Mouse (Mus musculus): ENCODE measurements around the gene Pbld1. TPM values are rescaled to one million over a fixed set of nuclear protein-coding genes. Genes with fewer than 3 reads are reported as not detected.

Gene Pbld1
- polyA plus RNA-seq, 1 experiment from 2014 or later: 1.2 TPM

DNA sequence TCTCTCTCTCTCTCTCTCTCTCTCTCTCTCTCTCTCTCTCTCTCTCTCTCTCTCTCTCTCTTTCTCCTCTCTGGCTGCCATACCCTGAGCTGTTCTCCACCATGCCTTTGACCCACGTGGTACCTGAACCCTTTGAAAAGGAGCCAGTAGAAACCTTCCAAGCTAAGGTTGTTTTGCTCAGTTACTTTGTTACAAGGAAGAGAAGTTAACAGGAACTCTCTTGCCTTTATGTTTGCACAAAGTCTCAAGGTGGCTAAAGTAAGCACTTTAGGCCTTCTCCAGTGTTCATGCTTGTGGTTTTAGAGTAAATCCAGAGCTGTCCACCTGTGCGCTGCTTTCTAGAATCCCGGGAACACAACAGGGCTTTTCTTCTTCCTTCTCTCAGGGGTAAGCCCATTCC lies 27.7 kb upstream of the Pbld1 start:
- peak; percentile 49; the same call in 1 of the 2 replicates for ATAC-seq (ENCODE audit: low FRiP score, low TSS enrichment)
- no peak overlapping the region for H3K27ac ChIP-seq (replicated peaks)
- DNase-seq (ENCODE audit: low spot score): no peak
- no peak overlapping the region for H3K4me3 ChIP-seq (ENCODE audit: low read depth, low read length)
- H3K9ac ChIP-seq (ENCODE audit: low read length): no peak overlapping the region
- no peaks in the 10 kb centered on the region for H3K4me1 ChIP-seq (replicated peaks; ENCODE audit: control insufficient read depth, insufficient read depth)
- H3K36me3 ChIP-seq (ENCODE audit: control insufficient read depth, insufficient read depth, low read length): no peaks in the 10 kb centered on the region
- no peak overlapping the region for H3K4me2 ChIP-seq (replicated peaks; ENCODE audit: low read depth)
- TF ChIP-seq EP300 (optimal IDR thresholded peaks at IDR 0.05) (no peak), CTCF (IDR thresholded peaks at IDR 0.05; ENCODE audit: low read depth) (no peak)
- no peaks in the 10 kb centered on the region for H3K27me3 ChIP-seq (ENCODE audit: control insufficient read depth, insufficient read depth, low read length)
- no peaks in the 10 kb centered on the region for H3K9me3 ChIP-seq (ENCODE audit: control insufficient read depth, low read length)
- 54% methylated on average over 3 of the region's 3 CpGs for WGBS

DNA sequence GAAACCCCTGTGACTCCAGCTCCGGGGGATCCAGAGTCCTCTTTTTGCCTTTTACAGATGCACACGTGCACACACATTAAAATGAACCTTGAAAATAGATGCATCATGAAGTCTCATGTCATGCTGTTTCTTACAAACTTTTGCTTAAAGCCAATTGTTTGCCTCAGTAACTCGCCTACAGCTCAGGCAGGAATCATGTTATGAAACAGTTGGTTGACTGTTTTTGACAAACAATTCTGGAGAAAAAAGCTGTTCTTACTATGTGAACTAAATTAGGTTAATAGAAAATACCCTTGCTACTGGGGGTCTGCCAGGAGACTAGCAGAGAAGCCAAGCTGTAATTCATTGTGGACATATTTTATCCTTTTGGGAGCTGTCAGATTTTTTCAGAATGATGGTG lies 27.0 kb upstream of the Pbld1 start:
- TF ChIP-seq CTCF (IDR thresholded peaks at IDR 0.05; ENCODE audit: low read depth) (no peak), EP300 (optimal IDR thresholded peaks at IDR 0.05) (no peak)
- WGBS: 66% methylated on average over 3 of the region's 3 CpGs
- H3K27ac ChIP-seq (replicated peaks): no peak overlapping the region

DNA sequence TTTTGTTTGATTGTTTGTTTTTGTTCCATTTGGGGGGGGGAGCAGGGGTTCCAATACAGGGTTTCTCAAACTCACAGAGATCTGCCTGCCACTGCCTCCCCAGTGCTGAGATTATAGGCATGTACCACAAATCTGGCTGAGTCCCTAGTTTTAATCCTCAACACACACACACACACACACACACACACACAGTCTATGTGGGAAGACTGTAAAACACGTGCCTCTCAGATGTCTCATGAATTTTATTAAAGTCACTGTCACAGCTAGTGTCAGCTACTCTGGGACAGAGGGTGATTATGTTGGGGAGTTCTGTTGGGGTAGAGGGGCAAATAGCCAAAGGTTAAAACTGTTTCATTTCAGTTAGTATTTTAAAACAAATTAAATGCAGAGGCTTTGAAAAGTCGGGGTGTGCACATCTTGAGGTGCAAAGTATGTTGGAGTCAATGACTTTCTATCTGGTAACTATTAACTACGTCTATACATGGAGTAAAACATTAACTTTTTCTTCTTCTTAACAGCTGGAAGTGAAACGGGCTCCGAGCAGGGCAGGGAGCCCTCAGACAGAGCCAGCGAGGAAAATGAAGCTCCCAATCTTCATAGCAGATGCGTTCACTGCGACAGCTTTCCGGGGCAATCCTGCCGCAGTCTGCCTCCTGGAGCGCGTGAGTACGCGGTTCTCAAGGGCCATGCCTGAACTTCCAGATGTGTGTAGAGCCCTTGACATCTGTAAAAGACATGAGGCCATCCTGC lies 21.2 kb upstream of the Pbld1 start:
- no peaks in the 10 kb centered on the region for H3K27me3 ChIP-seq (ENCODE audit: control insufficient read depth, insufficient read depth, low read length)
- no peaks in the 10 kb centered on the region for H3K36me3 ChIP-seq (ENCODE audit: control insufficient read depth, insufficient read depth, low read length)
- no peak for DNase-seq (ENCODE audit: low spot score)
- 51% methylated on average over 14 of the region's 14 CpGs for WGBS
- H3K4me1 ChIP-seq (replicated peaks; ENCODE audit: control insufficient read depth, insufficient read depth): no peaks in the 10 kb centered on the region
- 0 out of 2 replicates have a peak overlapping the region, but pooled peaks have one; percentile 18 for H3K27ac ChIP-seq (replicated peaks)
- no peak overlapping the region for H3K4me2 ChIP-seq (replicated peaks; ENCODE audit: low read depth)
- peak; percentile 73 for ATAC-seq (ENCODE audit: low FRiP score, low TSS enrichment)
- no peak for TF ChIP-seq CTCF (IDR thresholded peaks at IDR 0.05; ENCODE audit: low read depth)
- no peak for TF ChIP-seq EP300 (optimal IDR thresholded peaks at IDR 0.05)
- H3K9me3 ChIP-seq (ENCODE audit: control insufficient read depth, low read length): no peaks in the 10 kb centered on the region
- H3K9ac ChIP-seq (ENCODE audit: low read length): no peak overlapping the region
- no peak overlapping the region for H3K4me3 ChIP-seq (ENCODE audit: low read depth, low read length)

More for the DNA sequence above, 27.0 kb upstream of the Pbld1 start:
- ATAC-seq (ENCODE audit: low FRiP score, low TSS enrichment): no peak
- H3K4me2 ChIP-seq (replicated peaks; ENCODE audit: low read depth): no peak overlapping the region
- no peaks in the 10 kb centered on the region for H3K9me3 ChIP-seq (ENCODE audit: control insufficient read depth, low read length)
- no peaks in the 10 kb centered on the region for H3K27me3 ChIP-seq (ENCODE audit: control insufficient read depth, insufficient read depth, low read length)
- H3K4me3 ChIP-seq (ENCODE audit: low read depth, low read length): no peak overlapping the region
- no peak for DNase-seq (ENCODE audit: low spot score)
- H3K36me3 ChIP-seq (ENCODE audit: control insufficient read depth, insufficient read depth, low read length): no peaks in the 10 kb centered on the region
- H3K9ac ChIP-seq (ENCODE audit: low read length): no peak overlapping the region
- H3K4me1 ChIP-seq (replicated peaks; ENCODE audit: control insufficient read depth, insufficient read depth): no peaks in the 10 kb centered on the region

DNA sequence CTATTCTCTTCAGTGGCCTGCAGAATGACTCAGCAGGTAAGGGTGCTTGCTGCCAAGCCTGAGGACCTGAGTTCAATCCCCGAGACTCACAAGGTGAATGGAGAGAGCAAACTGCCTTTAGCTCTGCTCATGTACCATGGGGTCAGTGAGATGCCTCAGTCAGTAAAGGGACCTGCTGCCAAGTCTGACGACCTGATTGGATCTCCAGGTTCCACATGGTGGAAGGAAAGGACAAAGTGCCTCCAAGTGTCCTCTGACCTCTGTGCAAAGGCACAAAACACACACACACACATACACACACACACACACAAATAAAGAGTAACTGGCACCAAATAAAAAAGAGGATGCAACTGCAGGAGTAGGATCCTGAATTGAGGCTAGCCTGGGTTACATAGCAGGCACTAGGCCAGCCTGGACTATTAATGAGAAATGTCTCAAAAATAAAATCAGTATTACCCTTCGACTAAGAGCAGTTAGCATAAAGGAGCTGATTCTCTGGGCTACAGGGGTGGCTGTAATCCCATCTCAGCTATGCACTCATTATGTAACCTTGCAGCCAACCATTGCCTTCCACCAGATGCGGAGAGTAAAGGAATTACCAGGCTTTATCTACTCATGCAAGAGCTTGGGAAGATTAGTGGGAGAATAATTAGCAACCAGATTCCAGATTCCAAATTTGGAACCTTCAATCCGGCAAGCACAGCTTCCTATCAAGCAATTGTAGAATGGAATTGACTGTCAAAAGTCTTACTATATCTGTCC lies 19.9 kb upstream of the Pbld1 start:
- Histone ChIP-seq H3K27ac (replicated peaks) (no peak overlapping the region), H3K9me3 (ENCODE audit: control insufficient read depth, low read length) (no peaks in the 10 kb centered on the region), H3K27me3 (ENCODE audit: control insufficient read depth, insufficient read depth, low read length) (no peaks in the 10 kb centered on the region), H3K4me2 (replicated peaks; ENCODE audit: low read depth) (no peak overlapping the region), H3K9ac (ENCODE audit: low read length) (no peak overlapping the region), H3K4me3 (ENCODE audit: low read depth, low read length) (no peak overlapping the region), H3K4me1 (replicated peaks; ENCODE audit: control insufficient read depth, insufficient read depth) (no peaks in the 10 kb centered on the region), H3K36me3 (ENCODE audit: control insufficient read depth, insufficient read depth, low read length) (no peaks in the 10 kb centered on the region)
- ATAC-seq (ENCODE audit: low FRiP score, low TSS enrichment) (no peak), DNase-seq (ENCODE audit: low spot score) (no peak)
- TF ChIP-seq EP300 (optimal IDR thresholded peaks at IDR 0.05) (no peak), CTCF (IDR thresholded peaks at IDR 0.05; ENCODE audit: low read depth) (no peak)
- 78% methylated on average over 5 of the region's 5 CpGs for WGBS

DNA sequence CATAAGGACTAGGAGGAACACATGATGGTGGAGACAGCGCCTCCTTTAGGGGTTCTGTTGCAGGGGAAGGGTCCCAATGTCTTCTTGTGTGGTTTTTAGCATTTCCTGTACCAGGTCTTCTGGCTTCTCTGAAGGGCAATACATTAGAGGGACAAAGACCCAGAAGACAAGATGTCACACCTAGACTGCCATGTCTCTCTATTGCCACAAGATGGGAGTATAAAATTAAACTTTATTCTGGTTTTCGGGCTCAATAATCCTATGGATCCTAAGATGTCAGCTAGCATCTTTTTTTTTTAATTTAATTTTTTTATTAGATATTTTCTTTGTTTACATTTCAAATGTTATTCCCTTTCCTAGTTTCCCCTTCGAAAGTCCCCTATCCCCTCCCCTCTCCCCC lies 16.8 kb upstream of the Pbld1 start:
- Histone ChIP-seq H3K36me3 (ENCODE audit: control insufficient read depth, insufficient read depth, low read length) (no peaks in the 10 kb centered on the region), H3K9ac (ENCODE audit: low read length) (no peak overlapping the region), H3K4me3 (ENCODE audit: low read depth, low read length) (no peak overlapping the region), H3K27ac (replicated peaks) (no peak overlapping the region), H3K4me1 (replicated peaks; ENCODE audit: control insufficient read depth, insufficient read depth) (no peaks in the 10 kb centered on the region), H3K9me3 (ENCODE audit: control insufficient read depth, low read length) (no peaks in the 10 kb centered on the region), H3K4me2 (replicated peaks; ENCODE audit: low read depth) (no peak overlapping the region), H3K27me3 (ENCODE audit: control insufficient read depth, insufficient read depth, low read length) (no peaks in the 10 kb centered on the region)
- TF ChIP-seq EP300 (optimal IDR thresholded peaks at IDR 0.05): no peak
- TF ChIP-seq CTCF (IDR thresholded peaks at IDR 0.05; ENCODE audit: low read depth): peak; percentile 65
- ATAC-seq (ENCODE audit: low FRiP score, low TSS enrichment) (no peak), DNase-seq (ENCODE audit: low spot score) (no peak)
- 59% methylated on average over 3 of the region's 3 CpGs for WGBS

DNA sequence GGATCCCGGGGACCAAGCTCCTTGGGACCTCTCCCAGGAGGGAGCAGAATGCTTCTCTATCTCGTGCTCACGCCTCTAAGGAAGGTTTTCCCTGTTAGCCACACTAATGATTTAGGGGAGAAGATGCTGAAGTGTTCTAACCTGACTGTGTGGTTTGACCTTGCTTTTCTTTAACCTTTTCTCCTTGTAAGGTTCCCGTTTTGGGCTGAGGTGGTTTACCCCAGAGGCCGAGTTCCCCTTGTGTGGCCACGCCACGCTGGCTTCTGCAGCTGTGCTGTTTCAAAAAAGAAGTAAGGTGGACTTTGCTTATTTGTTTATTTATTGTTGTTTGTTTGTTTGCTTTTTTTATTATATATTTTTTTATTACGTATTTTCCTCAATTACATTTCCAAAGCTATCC lies 12.2 kb upstream of the Pbld1 start:
- no peak overlapping the region for H3K4me3 ChIP-seq (ENCODE audit: low read depth, low read length)
- no peak overlapping the region for H3K4me2 ChIP-seq (replicated peaks; ENCODE audit: low read depth)
- ATAC-seq (ENCODE audit: low FRiP score, low TSS enrichment): no peak
- H3K9me3 ChIP-seq (ENCODE audit: control insufficient read depth, low read length): no peaks in the 10 kb centered on the region
- no peak overlapping the region for H3K9ac ChIP-seq (ENCODE audit: low read length)
- no peaks in the 10 kb centered on the region for H3K27me3 ChIP-seq (ENCODE audit: control insufficient read depth, insufficient read depth, low read length)
- TF ChIP-seq EP300 (optimal IDR thresholded peaks at IDR 0.05): no peak
- DNase-seq (ENCODE audit: low spot score): no peak
- H3K4me1 ChIP-seq (replicated peaks; ENCODE audit: control insufficient read depth, insufficient read depth): no peaks in the 10 kb centered on the region
- no peaks in the 10 kb centered on the region for H3K36me3 ChIP-seq (ENCODE audit: control insufficient read depth, insufficient read depth, low read length)
- H3K27ac ChIP-seq (replicated peaks): no peak overlapping the region
- WGBS: 87% methylated on average over 8 of the region's 8 CpGs

All from stomach, postnatal 0 days (tissue).